Mouse (Mus musculus) G1E (cell line): Measurements from ENCODE around the gene Nol10.

Experiments
- CTCF ChIP-seq: IDR thresholded peaks from 2 replicates; pipeline ENCODE4 v1.5.1; 2012; ENCODE audit warnings: low read depth, low read length, inconsistent platforms, mixed read lengths
- GATA1 ChIP-seq: IDR thresholded peaks from 2 replicates; pipeline ENCODE4 v1.6.1; 2012; ENCODE audit warnings: borderline replicate concordance, low read length, inconsistent platforms, mixed read lengths
- GATA2 ChIP-seq: IDR thresholded peaks from 2 replicates; pipeline ENCODE4 v1.6.1; 2012; ENCODE audit warnings: low read depth, low read length, inconsistent platforms, borderline replicate concordance
- POLR2AphosphoS5 ChIP-seq: IDR thresholded peaks from 2 replicates; pipeline ENCODE4 v1.6.1; 2012; ENCODE audit warnings: low read depth, low read length, inconsistent platforms; ENCODE audit not compliant: insufficient replicate concordance
- TAL1 ChIP-seq: conservative IDR thresholded peaks from 2 replicates; pipeline ENCODE4 v1.6.1; 2012; ENCODE audit warnings: low read depth, low read length, inconsistent platforms, mixed read lengths

- TF ChIP-seq CTCF (no peak), GATA1 (no peak), POLR2AphosphoS5 (no peak), TAL1 (no peak), GATA2 (no peak)
These were observed 58.6 kb downstream of the Nol10 start for GRCm38 (mm10) chr12:17406825-17407224.
